Comparison of ENCODE assay signal across 8 mouse cellular contexts in genomic region chr8:37131988-37132387, GRCm38 (mm10).
DNase-seq lines count a peak whose midpoint lies in the region; ATAC-seq lines count a peak whose summit lies in the region.

No protein-coding gene starts in this region.

- no peaks in the 10 kb centered on the region for H3K9me3 ChIP-seq in neural tube, embryonic 15.5 days (replicated peaks)

- no peaks in the 10 kb centered on the region for H3K36me3 ChIP-seq in neural tube, embryonic 15.5 days

- no peak overlapping the region for H3K4me3 ChIP-seq in neural tube, embryonic 15.5 days (replicated peaks)

- no peak overlapping the region for H3K4me2 ChIP-seq in neural tube, embryonic 15.5 days

- no peaks in the 10 kb centered on the region for H3K27me3 ChIP-seq in neural tube, embryonic 15.5 days (replicated peaks)

- WGBS in neural tube, embryonic 15.5 days, result 24% methylated on average over 4 of the region's 4 CpGs

- H3K9ac ChIP-seq in neural tube, embryonic 15.5 days (replicated peaks), result no peak overlapping the region

- no peak overlapping the region for H3K27ac ChIP-seq in neural tube, embryonic 15.5 days (replicated peaks)

- ATAC-seq in neural tube, embryonic 15.5 days (ENCODE audit: low FRiP score), result no peak

- peak; percentile 7 to 55 for DNase-seq in cerebellum, postnatal 10 days
- no peak for DNase-seq in cerebellum, postnatal 36 days
- peak; percentile 16 for DNase-seq in neural tube, embryonic 10.5 days (ENCODE audit: extremely low spot score, low spot score)
- peak; percentile 3 for DNase-seq in induced T-regulatory cell, adult 2 months (ENCODE audit: low read depth)
- peak; percentile 73 for DNase-seq in retina, embryonic 14.5 days (ENCODE audit: low spot score)
- no peak for DNase-seq in spleen, postnatal 36 days (ENCODE audit: low spot score in 2 of 2)
- no peak for DNase-seq in urinary bladder, adult 2 months (ENCODE audit: low spot score)

- H3K4me1 ChIP-seq in neural tube, embryonic 15.5 days, result no peaks in the 10 kb centered on the region

Comparison
In these comparisons a context has a peak if more than half of its experiments do, and no peak if none do; other contexts are left out.
1. DNase-seq: peak in cerebellum, postnatal 10 days (2 of 2), neural tube, embryonic 10.5 days (single experiment), induced T-regulatory cell, adult 2 months (single experiment) and retina, embryonic 14.5 days (single experiment); none in cerebellum, postnatal 36 days (0 of 2), spleen, postnatal 36 days (0 of 2) and urinary bladder, adult 2 months (single experiment).